Mouse (Mus musculus) liver, embryonic 14.5 days (tissue): ENCODE results near the gene Dcaf4.

Experiments used
- CTCF ChIP-seq: IDR thresholded peaks from 2 replicates; pipeline ENCODE4 v1.5.1; 2016; ENCODE audit warnings: antibody characterized with exemption, low read depth, control low read depth
- EP300 ChIP-seq: IDR thresholded peaks from 2 replicates; pipeline ENCODE4 v1.6.1; 2016; ENCODE audit warnings: antibody characterized with exemption, low read depth

DNA sequence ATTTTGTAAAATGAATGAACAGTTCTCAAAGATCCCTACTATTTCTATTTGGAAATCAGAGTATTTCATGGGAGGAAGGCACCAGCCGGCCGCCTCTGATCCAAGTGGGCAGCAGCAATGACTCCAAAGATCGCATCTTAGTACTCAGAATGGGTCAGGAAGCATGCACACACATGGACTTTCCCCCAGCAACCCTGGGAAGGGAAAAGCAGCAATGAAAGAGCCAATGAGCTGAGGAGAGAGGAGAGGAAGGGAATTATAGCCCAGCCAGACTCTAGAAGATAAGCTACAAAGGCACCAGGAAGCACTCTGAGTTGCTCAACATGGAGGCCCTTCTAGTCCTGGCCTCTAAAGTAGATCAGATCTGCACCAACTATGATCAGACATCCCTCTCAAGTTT lies 60.0 kb downstream of the Dcaf4 start:
- TF ChIP-seq EP300 (no peak), CTCF (no peak)
